Mouse (Mus musculus) forebrain, embryonic 13.5 days (tissue): ENCODE results near the gene Ciart. TPM values are rescaled to one million over a fixed set of nuclear protein-coding genes. Genes with fewer than 3 reads are reported as not detected.
A peak's percentile ranks its signal among the peaks of the same experiment; 100 is the strongest.

ENCODE experiments used
- ATAC-seq: fragments of 200-750 bp; cut with Nextera tagmentation; 2 replicates; pipeline ENCODE4 v1.8.0; 2017
- H3K27ac ChIP-seq: fragments of 300-500 bp; sonication (generic); 2 replicates; pipeline ENCODE4 v1.5.1; 2015; ENCODE audit warnings: inconsistent platforms, mild to moderate bottlenecking, moderate library complexity
- H3K27me3 ChIP-seq: fragments of 300-500 bp; sonication (generic); 2 replicates; pipeline ENCODE4 v1.6.1; 2015; ENCODE audit warnings: mild to moderate bottlenecking, inconsistent platforms
- H3K36me3 ChIP-seq: fragments of 300-500 bp; sonication (generic); 2 replicates; pipeline ENCODE4 v1.6.1; 2015; ENCODE audit warnings: mild to moderate bottlenecking, inconsistent platforms; ENCODE audit not compliant: poor library complexity, severe bottlenecking
- H3K4me1 ChIP-seq: fragments of 300-500 bp; sonication (generic); 2 replicates; pipeline ENCODE4 v1.6.1; 2015; ENCODE audit warnings: inconsistent platforms
- H3K4me2 ChIP-seq: fragments of 300-500 bp; sonication (generic); 2 replicates; pipeline ENCODE4 v1.6.1; 2015; ENCODE audit warnings: inconsistent platforms, mild to moderate bottlenecking, moderate library complexity
- H3K4me3 ChIP-seq: fragments of 300-500 bp; sonication (generic); 2 replicates; pipeline ENCODE4 v1.5.1; 2015; ENCODE audit warnings: mild to moderate bottlenecking, inconsistent platforms
- H3K9ac ChIP-seq: fragments of 300-500 bp; sonication (generic); 2 replicates; pipeline ENCODE4 v1.6.1; 2015; ENCODE audit warnings: mild to moderate bottlenecking, inconsistent platforms
- H3K9me3 ChIP-seq: fragments of 300-500 bp; sonication (generic); replicated peaks from 2 replicates; pipeline ENCODE4 v1.6.1; 2016; ENCODE audit warnings: inconsistent platforms
- WGBS: fragments of 180-500 bp; shearing (Covaris S2); methylation state at CpG from one replicate; pipeline ENCODE4 v1.1.7; 2015; 5-methylcytosine and 5-hydroxymethylcytosine counted together
- polyA plus RNA-seq: library from polyadenylated mRNA; unstranded; fragments of >200 nt; fragmentation: Nextera tagmentation; extraction: Ambion mirVana; gene quantifications from 2 replicates; pipeline ENCODE4 v1.2.1, GENCODE M21; 2015

Ciart gene
- polyA plus RNA-seq, 1 experiment from 2014 or later, result 5.2 TPM

DNA sequence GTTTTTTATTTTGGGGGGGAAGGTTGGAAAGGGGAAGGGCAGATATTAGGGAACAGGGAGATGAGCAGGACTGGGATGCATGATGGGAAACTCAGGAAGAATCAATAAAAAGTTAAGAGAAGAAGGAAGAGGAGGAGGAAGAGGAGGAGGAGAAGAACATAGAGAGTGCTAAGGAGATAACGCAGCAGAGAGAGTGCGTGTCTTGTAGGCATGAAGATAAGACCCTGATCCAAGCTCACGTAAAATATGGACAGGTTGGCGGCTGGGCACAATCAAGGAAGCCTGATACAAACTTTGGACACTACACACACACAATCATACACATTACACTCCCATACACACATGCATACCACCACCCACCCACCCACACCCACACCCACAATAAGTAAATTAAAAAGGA, 32.7 kb upstream of the Ciart start:
- Histone ChIP-seq H3K27ac (no peak overlapping the region), H3K4me2 (no peak overlapping the region), H3K9ac (no peak overlapping the region), H3K4me3 (no peak overlapping the region), H3K9me3 (no peaks in the 10 kb centered on the region), H3K4me1 (no peaks in the 10 kb centered on the region), H3K27me3 (no peaks in the 10 kb centered on the region), H3K36me3 (no peaks in the 10 kb centered on the region)
- WGBS, result 100% methylated on average over 4 of the region's 4 CpGs
- no peak for ATAC-seq

DNA sequence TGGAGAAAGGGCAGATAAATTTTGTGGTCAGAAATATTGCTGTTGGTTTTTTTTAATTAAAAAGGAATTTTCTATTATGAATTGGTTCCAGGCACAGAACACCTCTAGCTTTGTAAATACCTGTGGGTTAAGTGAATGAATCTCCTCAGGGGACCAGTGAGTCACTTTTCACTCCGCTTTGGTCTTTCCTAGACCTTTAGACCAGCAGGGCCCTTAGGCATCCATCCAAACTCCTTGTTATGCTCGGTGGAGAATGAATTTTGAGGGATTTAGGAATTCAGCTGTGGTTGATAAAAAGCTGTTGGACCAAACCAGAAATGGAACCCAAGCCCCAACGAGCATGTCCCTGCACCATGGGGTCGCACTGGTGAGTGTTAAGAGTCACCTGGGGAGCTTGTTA, 25.6 kb upstream of the Ciart start:
- H3K36me3 ChIP-seq, result no peaks in the 10 kb centered on the region
- H3K27ac ChIP-seq, result no peak overlapping the region
- H3K4me1 ChIP-seq, result peaks cover 29% of the 10 kb centered on the region
- H3K4me3 ChIP-seq, result no peak overlapping the region
- WGBS, result 43% methylated on average over 4 of the region's 4 CpGs
- no peaks in the 10 kb centered on the region for H3K9me3 ChIP-seq
- no peak for ATAC-seq
- peaks cover 3% of the 10 kb centered on the region for H3K27me3 ChIP-seq
- H3K9ac ChIP-seq, result no peak overlapping the region
- H3K4me2 ChIP-seq, result no peak overlapping the region

DNA sequence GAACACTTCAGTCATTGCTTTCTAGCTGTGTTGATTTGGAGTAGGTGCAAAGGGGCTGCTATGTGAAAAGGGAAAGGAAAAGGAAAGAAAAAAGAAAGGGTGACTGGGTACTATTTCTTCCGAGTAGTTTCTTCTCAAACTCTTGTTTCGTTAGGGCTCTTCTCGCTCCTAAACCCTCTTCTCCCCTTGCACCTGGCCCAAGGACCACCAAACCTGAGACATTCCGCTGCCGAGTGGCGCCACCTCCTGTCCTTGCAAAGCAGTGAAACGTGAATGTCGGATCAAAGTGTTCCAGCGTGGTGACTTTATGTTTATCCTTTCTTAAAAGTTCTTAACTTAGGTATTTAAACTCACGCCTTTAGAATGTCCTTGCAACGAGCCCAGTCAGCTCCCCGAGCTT, 24.8 kb upstream of the Ciart start:
- Histone ChIP-seq H3K27ac (no peak overlapping the region), H3K9ac (peak overlapping the region; percentile 21; the same call in 1 of the 2 replicates), H3K9me3 (no peaks in the 10 kb centered on the region), H3K4me2 (peak overlapping the region; percentile 67), H3K4me1 (peaks cover 31% of the 10 kb centered on the region), H3K4me3 (peak overlapping the region; percentile 38), H3K36me3 (no peaks in the 10 kb centered on the region), H3K27me3 (peaks cover 3% of the 10 kb centered on the region)
- under 1% methylated on average over 12 of the region's 12 CpGs for WGBS
- ATAC-seq, result no peak

DNA sequence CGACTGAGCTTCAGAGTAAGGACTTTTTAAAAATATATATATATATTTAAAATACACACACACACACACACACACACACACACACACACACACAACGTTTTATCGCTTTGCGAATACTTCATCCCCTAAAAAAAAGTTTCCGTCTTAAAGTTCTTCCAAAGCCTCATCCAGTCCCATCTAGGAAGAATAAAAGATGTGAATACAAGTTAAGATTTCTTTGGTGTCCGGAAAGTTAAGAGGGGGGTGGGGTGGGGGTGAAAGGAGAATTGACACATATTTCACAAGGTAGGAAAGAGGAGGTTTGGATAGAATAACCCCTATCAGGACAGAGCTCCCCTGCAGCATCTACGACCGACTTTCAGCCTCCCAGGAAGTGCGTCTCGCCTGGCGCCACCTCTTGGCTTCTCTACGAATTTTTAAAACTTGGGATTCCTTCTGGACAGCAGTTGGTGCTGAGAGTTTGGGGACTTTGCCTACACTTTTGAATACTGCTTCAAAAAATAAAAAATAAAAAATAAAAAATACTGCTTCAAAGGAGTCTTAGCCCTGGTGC, 24.0 kb upstream of the Ciart start:
- WGBS, result 1% methylated on average over 12 of the region's 12 CpGs
- peaks cover 3% of the 10 kb centered on the region for H3K27me3 ChIP-seq
- no peak; the same call in 1 of the 2 replicates for ATAC-seq
- H3K9me3 ChIP-seq, result no peaks in the 10 kb centered on the region
- H3K27ac ChIP-seq, result no peak overlapping the region
- no peaks in the 10 kb centered on the region for H3K36me3 ChIP-seq
- H3K4me1 ChIP-seq, result peaks cover 33% of the 10 kb centered on the region
- H3K4me2 ChIP-seq, result peak overlapping the region; percentile 67
- H3K4me3 ChIP-seq, result peak overlapping the region; percentile 38
- peak overlapping the region; percentile 62 for H3K9ac ChIP-seq

DNA sequence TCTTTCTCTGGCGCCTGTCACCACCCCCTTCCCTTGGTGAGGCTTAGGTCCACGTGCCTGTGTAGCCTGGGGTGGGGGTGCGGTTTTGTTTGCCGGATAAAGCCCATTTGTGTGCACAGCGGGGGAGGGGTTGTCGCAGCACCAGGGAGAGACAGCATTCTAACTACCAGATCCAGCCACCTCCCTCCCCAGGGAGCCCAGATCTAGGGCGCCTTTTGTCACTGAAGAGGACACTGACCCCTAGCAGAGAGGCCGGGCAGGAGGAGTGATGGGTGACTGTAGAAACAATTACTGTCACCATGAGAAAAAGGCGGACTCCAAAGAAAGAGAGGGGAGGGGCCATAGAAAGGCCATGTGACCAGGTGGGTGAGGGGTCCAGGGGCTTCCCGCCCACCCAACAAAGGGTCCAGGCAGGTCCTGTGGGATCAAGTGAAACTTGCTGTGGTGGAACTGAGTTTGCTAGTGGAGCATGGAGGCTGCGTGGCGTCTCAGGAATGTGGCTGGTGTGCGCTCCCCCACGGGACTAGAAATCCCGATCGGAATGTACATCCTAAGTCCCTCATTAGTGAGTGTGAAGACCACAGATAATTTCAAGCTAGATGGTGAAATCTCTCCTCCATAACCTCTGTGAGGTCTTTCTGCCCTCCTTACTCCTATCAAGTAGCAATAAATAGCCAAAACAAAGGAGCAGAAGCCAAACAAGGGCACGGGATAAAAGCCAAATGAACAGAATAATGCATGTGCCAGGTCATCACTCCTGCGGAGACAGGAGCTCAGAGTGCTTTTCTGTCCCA, 23.3 kb upstream of the Ciart start:
- H3K4me3 ChIP-seq, result peak overlapping the region; percentile 38
- no peaks in the 10 kb centered on the region for H3K9me3 ChIP-seq
- ATAC-seq, result peak; percentile 61
- H3K4me2 ChIP-seq, result peak overlapping the region; percentile 67
- H3K9ac ChIP-seq, result peak overlapping the region; percentile 62
- WGBS, result under 1% methylated on average over 18 of the region's 18 CpGs
- H3K27ac ChIP-seq, result peak overlapping the region; percentile 27
- peaks cover 3% of the 10 kb centered on the region for H3K27me3 ChIP-seq
- H3K36me3 ChIP-seq, result no peaks in the 10 kb centered on the region
- H3K4me1 ChIP-seq, result peaks cover 33% of the 10 kb centered on the region

DNA sequence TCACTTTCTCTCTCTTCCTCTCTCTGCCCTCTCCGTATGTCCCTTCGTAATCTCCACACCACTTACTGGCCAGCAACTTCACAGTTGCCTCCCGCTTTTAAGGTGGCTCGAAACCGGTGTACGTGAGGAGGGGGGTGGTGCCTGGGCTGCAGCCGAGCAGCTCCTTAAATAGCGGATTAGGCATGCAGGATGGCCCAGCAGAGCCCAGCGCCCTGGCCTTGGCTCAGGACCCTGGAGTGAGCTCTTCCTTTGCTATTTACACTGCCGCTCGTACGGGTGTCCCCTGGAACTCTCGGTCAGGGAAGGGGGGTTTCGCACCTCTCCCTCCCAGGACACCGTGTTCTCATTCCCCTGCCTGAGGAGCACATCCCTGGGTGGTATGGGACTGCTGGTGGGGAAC, 22.5 kb upstream of the Ciart start, which contains the start of gene Car14:
Gene Car14, minus strand, starts transcription at position 124 of the 400 bp plus-strand sequence.
- Histone ChIP-seq H3K4me3 (peak within 1 kb of the TSS; percentile 38), H3K27ac (peak within 1 kb of the TSS; percentile 27), H3K9me3 (no peaks in the 10 kb centered on the region), H3K27me3 (peaks cover 3% of the 10 kb centered on the region), H3K4me1 (peaks cover 33% of the 10 kb centered on the region), H3K9ac (peak within 1 kb of the TSS; percentile 62), H3K36me3 (no peaks in the 10 kb centered on the region; the same call in 1 of the 2 replicates), H3K4me2 (peak within 1 kb of the TSS; percentile 67)
- 0% methylated on average over 15 of the region's 15 CpGs for WGBS
- ATAC-seq, result peak; percentile 40; the same call in 1 of the 2 replicates

DNA sequence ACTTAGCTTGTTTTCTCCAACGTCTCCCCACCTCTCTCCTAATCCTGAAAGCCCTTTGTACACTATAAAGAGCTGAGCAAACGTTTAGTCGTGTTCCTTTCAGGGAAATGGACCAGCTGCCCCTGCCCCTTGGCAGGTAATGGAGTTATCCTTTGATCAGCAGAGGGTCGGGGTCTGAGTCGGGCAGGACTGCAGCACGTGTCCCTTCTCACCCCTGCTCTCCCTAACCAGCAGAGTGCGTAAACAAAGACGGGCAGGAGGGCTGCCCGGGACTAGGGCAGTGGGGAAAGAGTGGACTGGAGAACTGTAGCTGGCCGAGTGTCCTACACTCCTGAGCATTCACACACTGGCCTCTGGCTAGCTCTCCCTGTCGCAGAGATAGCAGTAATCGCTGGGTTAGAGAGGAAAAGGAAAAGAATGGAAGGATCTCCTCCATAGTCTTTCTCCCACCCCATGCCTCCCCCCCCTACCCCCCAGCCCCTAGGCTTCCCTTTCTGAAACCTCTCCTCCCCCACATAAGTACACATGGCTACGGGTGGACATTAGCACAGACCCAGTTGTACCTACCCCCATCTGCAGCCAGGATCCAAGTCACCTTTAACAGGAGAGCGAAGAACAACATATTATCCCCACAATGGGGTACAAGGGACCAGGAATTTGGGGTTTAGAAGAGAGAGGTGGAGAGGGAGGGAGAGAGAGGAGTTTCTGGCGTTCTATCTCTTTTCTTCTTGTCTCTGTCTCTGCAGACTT, 21.9 kb upstream of the Ciart start:
- H3K9ac ChIP-seq, result peak overlapping the region; percentile 62
- no peaks in the 10 kb centered on the region; the same call in 1 of the 2 replicates for H3K36me3 ChIP-seq
- peak overlapping the region; percentile 67 for H3K4me2 ChIP-seq
- H3K9me3 ChIP-seq, result no peaks in the 10 kb centered on the region
- peak overlapping the region; percentile 25; the same call in 1 of the 2 replicates for H3K27ac ChIP-seq
- H3K27me3 ChIP-seq, result peaks cover 3% of the 10 kb centered on the region
- ATAC-seq, result peak; percentile 19
- peak overlapping the region; percentile 38 for H3K4me3 ChIP-seq
- under 1% methylated on average over 15 of the region's 15 CpGs for WGBS
- peaks cover 33% of the 10 kb centered on the region for H3K4me1 ChIP-seq

DNA sequence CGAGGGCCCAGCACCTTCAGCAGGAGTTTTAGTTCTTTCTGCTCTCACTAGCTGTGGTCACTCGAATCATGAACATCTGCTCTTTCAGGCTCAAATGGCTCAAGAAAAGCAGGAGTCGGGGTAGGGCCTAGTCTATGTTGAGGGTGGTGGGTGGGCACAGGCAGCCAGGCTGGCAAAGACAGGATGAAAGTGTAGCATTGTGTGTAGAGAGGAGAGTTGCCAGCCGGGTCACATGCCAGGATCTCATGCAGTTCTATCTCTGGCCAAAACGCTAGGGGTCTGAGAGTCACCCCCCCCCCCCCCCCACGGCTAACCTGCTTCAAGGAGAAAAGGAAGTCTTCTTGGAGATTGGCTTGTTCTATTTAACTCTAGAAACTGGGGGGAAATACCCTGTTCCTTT, 20.6 kb upstream of the Ciart start:
- H3K36me3 ChIP-seq, result peaks cover 9% of the 10 kb centered on the region
- no peak overlapping the region for H3K4me3 ChIP-seq
- ATAC-seq, result no peak
- 30% methylated on average over 6 of the region's 6 CpGs for WGBS
- peak overlapping the region; percentile 31; the same call in 1 of the 2 replicates for H3K9ac ChIP-seq
- H3K4me2 ChIP-seq, result peak overlapping the region; percentile 67
- peaks cover 33% of the 10 kb centered on the region for H3K4me1 ChIP-seq
- H3K9me3 ChIP-seq, result no peaks in the 10 kb centered on the region
- no peak overlapping the region for H3K27ac ChIP-seq
- peaks cover 3% of the 10 kb centered on the region for H3K27me3 ChIP-seq

DNA sequence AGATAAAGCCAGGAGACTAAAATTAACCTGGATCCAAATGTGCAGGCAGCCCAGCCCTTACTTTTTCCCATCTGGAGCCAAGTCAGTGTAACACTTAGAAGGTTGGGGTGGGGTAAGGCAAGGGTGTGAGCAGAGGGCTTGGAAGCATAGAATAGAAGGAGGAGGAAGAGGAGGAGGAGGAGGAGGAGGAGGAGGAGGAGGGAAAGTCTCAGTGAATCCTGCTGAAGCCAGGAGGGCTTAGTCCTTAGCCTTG, 20.2 kb upstream of the Ciart start:
- Histone ChIP-seq H3K27ac (no peak overlapping the region), H3K9me3 (no peaks in the 10 kb centered on the region), H3K9ac (peak overlapping the region; percentile 31; the same call in 1 of the 2 replicates), H3K27me3 (peaks cover 3% of the 10 kb centered on the region), H3K4me1 (peaks cover 33% of the 10 kb centered on the region), H3K36me3 (peaks cover 12% of the 10 kb centered on the region), H3K4me3 (no peak overlapping the region), H3K4me2 (peak overlapping the region; percentile 67; the same call in 1 of the 2 replicates)
- ATAC-seq, result no peak

DNA sequence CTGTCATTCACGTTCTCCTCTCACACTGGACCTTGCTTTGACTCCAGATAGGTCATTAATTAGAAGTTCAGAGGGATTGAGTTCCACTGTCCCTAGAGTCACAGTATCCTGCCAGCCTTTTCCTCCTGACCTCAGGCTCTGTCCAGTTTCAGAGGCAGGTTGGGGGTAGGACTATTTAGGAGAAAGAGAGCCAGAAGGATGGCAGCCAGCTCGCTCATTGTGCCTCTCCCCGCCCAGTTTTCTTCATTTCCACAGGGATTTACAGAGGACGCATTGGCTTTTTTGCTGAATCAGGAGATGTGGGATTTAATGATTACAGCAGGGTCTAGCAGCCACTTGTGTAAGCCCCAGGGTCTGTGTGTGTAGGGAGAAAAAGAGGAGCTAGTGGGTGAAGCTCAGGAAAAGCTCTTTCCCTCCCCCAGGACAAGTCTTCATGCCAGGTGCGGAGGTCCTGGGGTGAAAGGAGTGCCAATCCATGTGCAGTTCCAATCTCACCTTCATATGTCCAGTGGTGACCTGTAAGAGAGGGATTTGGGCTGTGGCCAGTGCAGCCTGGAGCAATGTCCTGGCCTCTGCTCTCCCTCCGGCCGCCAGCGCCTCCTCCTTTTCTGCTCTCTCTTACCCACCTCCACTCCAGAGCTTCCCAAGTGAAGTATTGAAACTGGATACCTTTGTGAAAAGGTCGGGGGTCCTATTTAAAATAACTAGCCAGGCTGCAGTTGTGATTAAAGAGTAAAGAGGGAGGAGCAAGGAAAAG, 19.7 kb upstream of the Ciart start:
- 0 out of 2 replicates have a peak, but pooled peaks cover 3% of the 10 kb centered on the region for H3K27me3 ChIP-seq
- H3K36me3 ChIP-seq, result peaks cover 12% of the 10 kb centered on the region
- H3K9ac ChIP-seq, result no peak overlapping the region
- H3K27ac ChIP-seq, result no peak overlapping the region
- no peak for ATAC-seq
- WGBS, result 68% methylated on average over 9 of the region's 9 CpGs
- peak overlapping the region; percentile 67; the same call in 1 of the 2 replicates for H3K4me2 ChIP-seq
- no peaks in the 10 kb centered on the region for H3K9me3 ChIP-seq
- H3K4me3 ChIP-seq, result no peak overlapping the region
- H3K4me1 ChIP-seq, result peaks cover 32% of the 10 kb centered on the region

DNA sequence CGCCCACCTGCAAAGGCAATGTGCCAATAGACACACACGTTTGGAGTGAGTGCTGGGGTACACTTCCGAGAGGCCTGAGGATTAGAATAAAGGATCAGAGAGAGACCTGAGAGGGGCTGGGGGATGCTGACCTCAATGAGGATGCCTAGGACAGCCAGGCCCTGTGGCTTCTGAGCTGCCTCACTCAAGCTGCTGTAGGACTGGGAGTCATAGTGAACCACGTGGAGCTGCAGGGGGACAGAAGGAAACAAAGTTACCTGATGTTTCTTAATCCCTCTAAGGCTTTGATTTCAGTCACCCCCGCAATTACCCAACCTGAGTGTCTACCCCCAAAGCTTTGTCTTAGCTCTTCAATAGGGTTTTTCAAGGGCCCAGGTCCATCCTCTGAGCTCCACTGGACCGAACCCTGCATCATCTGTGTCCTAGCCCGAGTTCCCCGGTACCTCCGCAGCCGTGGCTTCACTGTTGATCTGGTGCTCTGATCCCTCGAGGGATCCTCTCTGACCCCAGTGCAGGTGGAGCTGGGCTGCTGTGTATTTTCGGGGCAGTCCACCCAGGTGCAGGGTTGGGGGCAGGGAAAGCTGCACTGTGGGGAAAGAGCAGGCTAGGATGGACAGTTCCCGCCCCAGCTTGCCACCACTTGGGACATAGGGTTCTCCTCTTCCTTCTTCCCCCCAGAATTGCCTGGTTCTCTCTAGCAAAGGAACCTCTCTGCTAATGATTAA, 17.9 kb upstream of the Ciart start:
- Histone ChIP-seq H3K4me2 (no peak overlapping the region), H3K9me3 (no peaks in the 10 kb centered on the region), H3K36me3 (peaks cover 12% of the 10 kb centered on the region), H3K9ac (no peak overlapping the region), H3K27ac (no peak overlapping the region), H3K4me3 (no peak overlapping the region), H3K4me1 (peaks cover 24% of the 10 kb centered on the region), H3K27me3 (0 out of 2 replicates have a peak, but pooled peaks cover 3% of the 10 kb centered on the region)
- ATAC-seq, result no peak
- 71% methylated on average over 13 of the region's 13 CpGs for WGBS
